Mouse (Mus musculus) G1E (cell line): ENCODE data around the gene Arhgef10l.

Experiments
- CTCF ChIP-seq: IDR thresholded peaks from 2 replicates; pipeline ENCODE4 v1.5.1; 2012; ENCODE audit warnings: low read depth, low read length, inconsistent platforms, mixed read lengths
- GATA1 ChIP-seq: IDR thresholded peaks from 2 replicates; pipeline ENCODE4 v1.6.1; 2012; ENCODE audit warnings: borderline replicate concordance, low read length, inconsistent platforms, mixed read lengths
- POLR2AphosphoS5 ChIP-seq: IDR thresholded peaks from 2 replicates; pipeline ENCODE4 v1.6.1; 2012; ENCODE audit warnings: low read depth, low read length, inconsistent platforms; ENCODE audit not compliant: insufficient replicate concordance

GRCm38 (mm10) chr4:140554552-140554951, 111.3 kb downstream of the Arhgef10l start:
- TF ChIP-seq CTCF (no peak), GATA1 (no peak), POLR2AphosphoS5 (no peak)
